Mouse (Mus musculus) midbrain, embryonic 11.5 days (tissue): ENCODE data around the gene Mrps11. TPM values are rescaled to one million over a fixed set of nuclear protein-coding genes. Genes with fewer than 3 reads are reported as not detected.

Experiments used
- polyA plus RNA-seq: library from polyadenylated mRNA; unstranded; fragments of >200 nt; fragmentation: Nextera tagmentation; extraction: Ambion mirVana; gene quantifications from 2 replicates; pipeline ENCODE4 v1.2.1, GENCODE M21; 2014

The Mrps11 gene
- polyA plus RNA-seq, 1 experiment from 2014 or later, result 87.7 TPM

Other genes with a start within 250 kb of the Mrps11 start
- gene Ntrk3, start 45.1 kb upstream of the Mrps11 start, polyA plus RNA-seq, result 3.6 and 4.2 TPM in 2 replicates
- gene Mrpl46, start 412 bp downstream of the Mrps11 start, polyA plus RNA-seq, result 78.6 and 85.9 TPM in 2 replicates
- 20.5 and 24.0 TPM in 2 replicates for gene Det1, start 64.1 kb downstream of the Mrps11 start, polyA plus RNA-seq
- 42.2 and 48.9 TPM in 2 replicates for gene Aen, start 112.7 kb downstream of the Mrps11 start, polyA plus RNA-seq
- 0.57 and 0.78 TPM in 2 replicates for gene Isg20, start 130.3 kb downstream of the Mrps11 start, polyA plus RNA-seq